Mouse (Mus musculus) heart, postnatal 0 days (tissue): ENCODE measurements around the gene Neu2.

Source experiments
- CTCF ChIP-seq: IDR thresholded peaks from 2 replicates; pipeline ENCODE4 v1.5.1; 2016; ENCODE audit warnings: antibody characterized with exemption, control low read depth, low read depth
- EP300 ChIP-seq: IDR thresholded peaks from 2 replicates; pipeline ENCODE4 v1.6.1; 2016; ENCODE audit warnings: antibody characterized with exemption, low read depth

DNA sequence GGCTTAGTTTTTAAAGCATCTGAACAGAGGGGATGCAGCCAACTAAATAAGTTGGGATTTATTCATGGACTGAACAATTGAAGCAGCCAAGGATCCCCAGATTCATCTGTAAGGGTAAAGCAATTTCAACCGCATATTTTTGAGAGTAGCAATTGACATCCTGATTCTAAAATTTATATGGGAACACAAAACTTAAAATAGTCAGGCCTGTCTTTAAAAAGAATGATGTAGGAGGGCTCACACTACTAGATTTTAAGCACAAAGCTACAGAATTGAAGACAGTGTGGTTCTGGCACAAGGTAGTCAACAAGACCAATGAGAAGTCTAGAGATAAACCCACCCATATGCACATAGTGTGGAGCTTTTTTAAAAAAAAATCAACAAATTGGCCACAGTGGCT lies 27.3 kb downstream of the Neu2 start:
- TF ChIP-seq CTCF (no peak), EP300 (no peak)
